Mouse (Mus musculus) lung, postnatal 4 days (tissue): ENCODE results near the gene Olfr968.

Experiments used
- DNase-seq, 2 experiments: peaks; one replicate each; pipeline ENCODE4 v3.0.0; 2021

Olfr968 gene

DNA sequence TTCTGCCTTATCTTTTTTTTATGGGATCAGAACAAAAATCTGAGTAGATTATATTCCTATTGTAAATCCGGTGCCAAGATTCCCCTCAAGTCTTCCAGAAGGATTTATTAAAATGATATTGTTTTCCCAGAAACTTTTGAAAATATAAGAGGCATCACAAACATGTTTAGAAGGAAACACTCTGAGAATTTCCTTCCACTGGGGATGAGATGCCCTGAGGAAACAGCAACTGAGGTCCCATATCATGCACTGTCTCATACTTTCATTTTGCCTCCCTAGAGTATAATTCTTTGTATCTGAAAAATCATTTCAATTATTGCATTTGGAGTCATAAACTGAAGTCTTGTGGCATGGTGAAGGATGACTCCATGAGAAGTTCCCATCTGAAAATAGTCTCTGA, at the start of gene Olfr968:
Gene Olfr968, minus strand, starts transcription at position 101 of the 400 bp plus-strand sequence.
- no peak for DNase-seq

DNA sequence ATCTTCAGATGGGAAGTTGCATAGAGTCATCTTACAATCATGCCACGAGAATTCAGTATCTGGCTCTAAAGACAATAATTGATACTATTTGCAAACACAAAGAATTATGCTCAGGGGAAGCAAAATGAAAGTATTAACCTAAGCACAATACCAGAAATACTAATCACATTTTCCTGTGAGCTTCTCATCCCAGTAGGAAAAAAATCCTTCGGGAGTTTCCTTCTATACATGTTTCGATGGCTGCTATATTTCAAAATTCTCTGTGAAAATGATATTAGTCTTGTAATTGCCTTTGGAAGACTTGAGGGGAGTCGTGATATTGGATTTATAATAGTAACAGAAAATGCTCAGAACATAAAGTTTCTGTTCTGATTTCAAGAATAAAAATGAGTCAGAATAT, 25.5 kb upstream of the Olfr968 start, which contains the start of gene Olfr970:
Gene Olfr970, plus strand, starts transcription at position 301 of the 400 bp plus-strand sequence.
- no peak for DNase-seq

DNA sequence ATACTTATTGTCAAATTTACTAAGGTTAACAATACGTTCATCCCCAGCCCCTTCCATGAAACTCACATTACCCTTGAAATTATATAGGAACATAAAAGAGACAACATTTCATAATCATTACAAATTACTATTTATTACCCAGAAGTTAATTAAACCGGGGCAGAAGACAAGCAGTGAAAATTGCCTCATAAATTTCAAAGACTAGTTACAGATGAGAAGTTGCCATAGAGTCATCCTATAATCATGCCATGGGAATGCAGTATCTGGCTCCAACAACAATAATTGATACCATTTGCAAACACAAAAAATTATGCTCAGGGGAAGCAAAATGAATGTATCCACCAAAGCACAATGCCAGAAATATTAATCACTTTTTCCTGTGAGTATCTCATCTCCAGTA, 7.5 kb upstream of the Olfr968 start, which contains the start of gene Olfr969:
Gene Olfr969, plus strand, starts transcription at position 388 of the 400 bp plus-strand sequence.
- DNase-seq = no peak

DNA sequence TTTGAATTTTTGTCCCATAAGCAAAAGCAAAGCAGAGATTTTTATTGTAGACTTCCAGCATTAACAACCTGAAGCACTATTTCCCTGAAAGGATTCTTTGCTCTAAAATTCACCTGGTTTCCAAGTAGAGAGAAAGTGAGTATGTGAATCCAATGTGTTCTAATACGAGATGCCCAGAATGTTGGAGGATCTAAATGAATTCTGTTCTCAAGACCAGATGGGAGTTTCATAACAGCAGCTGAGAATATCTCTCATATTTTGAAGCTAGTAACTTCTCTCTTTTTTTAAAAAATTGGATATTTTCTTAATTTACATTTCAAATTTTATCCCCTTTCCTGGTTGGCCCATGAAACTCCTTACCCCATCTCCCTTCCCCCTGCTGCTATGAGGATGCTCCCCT, 36.6 kb downstream of the Olfr968 start:
- no peak for DNase-seq

DNA sequence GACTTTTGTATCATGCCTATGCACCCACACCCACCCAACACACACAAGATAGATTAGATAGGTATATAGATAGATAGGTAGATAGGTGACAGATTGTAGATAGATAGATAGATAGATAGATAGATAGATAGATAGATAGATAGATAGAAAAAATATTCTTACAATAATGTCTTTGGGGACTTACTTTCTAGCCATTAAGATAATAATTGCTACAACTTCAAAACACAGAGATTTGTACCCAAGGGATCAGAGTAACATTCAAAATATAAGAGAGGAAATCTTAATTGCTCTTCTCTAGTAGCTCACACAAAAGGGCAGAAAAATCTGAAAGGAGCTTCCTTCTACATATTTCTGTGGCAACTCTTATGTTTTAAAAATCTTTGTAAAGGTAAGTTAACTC, 37.1 kb downstream of the Olfr968 start, which contains the start of gene Olfr967:
Gene Olfr967, plus strand, starts transcription at position 301 of the 400 bp plus-strand sequence.
- no peak for DNase-seq

DNA sequence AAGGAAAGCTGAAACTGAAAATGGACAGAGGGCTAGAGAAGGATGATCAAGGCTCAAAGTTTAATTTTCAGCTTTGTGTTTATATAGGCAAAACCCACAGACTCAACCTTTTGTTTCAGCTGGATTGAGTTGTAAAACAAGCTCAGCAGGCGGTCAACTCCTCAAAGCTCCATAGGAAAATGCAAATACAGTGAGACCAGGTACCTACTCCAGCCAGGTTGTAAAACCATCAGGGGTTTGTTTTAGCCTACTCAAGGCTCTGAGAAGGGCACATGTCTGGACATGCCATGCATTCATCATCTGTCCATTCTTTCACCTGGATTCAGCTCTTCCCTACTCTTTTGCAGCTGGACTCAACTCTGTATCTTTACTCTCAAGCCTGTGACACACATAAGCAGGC, 42.3 kb downstream of the Olfr968 start:
- no peak for DNase-seq

DNA sequence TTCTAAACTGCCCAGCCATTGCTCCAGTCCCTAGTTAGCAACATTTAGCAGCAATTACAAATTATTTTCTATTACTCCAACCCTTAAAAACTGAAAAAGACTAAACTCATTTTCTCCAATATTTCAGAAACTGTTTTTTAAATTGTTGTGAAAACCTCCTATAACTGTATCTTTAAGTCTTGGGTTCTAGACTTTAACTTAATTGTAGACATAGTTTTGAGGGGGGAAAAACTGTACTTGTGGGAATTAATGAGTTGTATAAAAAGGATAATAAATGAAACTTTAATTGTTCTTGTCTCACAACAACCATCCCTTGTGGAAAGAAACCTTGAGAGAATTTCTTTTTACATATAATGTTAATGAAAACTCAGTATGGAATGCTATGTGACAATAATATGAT, 52.4 kb downstream of the Olfr968 start, which contains the start of gene Olfr150:
Gene Olfr150, plus strand, starts transcription at position 301 of the 400 bp plus-strand sequence.
- no peak for DNase-seq
